Mouse (Mus musculus) 416B (cell line): ENCODE data around the gene Dennd5a.
A peak's percentile ranks its signal among the peaks of the same experiment; 100 is the strongest.
"Not testable (repeated sequence)": the region's sequence is repeated elsewhere in the genome, so short reads cannot be mapped to it uniquely, and the experiment has no call there.

Experiments
- DNase-seq: peaks from one replicate; pipeline ENCODE4 v3.0.0; 2011; ENCODE audit warnings: low read depth

The Dennd5a gene

GRCm38 (mm10) chr7:109959716-109960612 lies at the start of gene Dennd5a:
TSS of gene Dennd5a (minus strand) at chr7:109960470.
- peak; percentile 79 for DNase-seq

- no peak for DNase-seq
Observed at GRCm38 (mm10) chr7:110009084-110009483, 48.8 kb upstream of the Dennd5a start.

- DNase-seq, result no peak
Observed at GRCm38 (mm10) chr7:110008513-110008912, 48.2 kb upstream of the Dennd5a start.

GRCm38 (mm10) chr7:110006471-110007195 lies 46.4 kb upstream of the Dennd5a start:
- no peak for DNase-seq

GRCm38 (mm10) chr7:110005976-110006375 lies 45.7 kb upstream of the Dennd5a start:
- no peak for DNase-seq

GRCm38 (mm10) chr7:110002968-110003367 lies 42.7 kb upstream of the Dennd5a start:
- DNase-seq, result peak; percentile 35

GRCm38 (mm10) chr7:110002092-110002491 lies 41.8 kb upstream of the Dennd5a start:
- peak; percentile 24 for DNase-seq

- no peak for DNase-seq
Observed at GRCm38 (mm10) chr7:109998388-109998787, 38.1 kb upstream of the Dennd5a start.

GRCm38 (mm10) chr7:109993157-109993959 lies 33.1 kb upstream of the Dennd5a start:
- DNase-seq, result peak; percentile 75

GRCm38 (mm10) chr7:109991286-109991685 lies 31.0 kb upstream of the Dennd5a start:
- no peak for DNase-seq

GRCm38 (mm10) chr7:109986775-109987174 lies 26.5 kb upstream of the Dennd5a start, which contains the start of gene Tmem41b:
TSS of gene Tmem41b (minus strand) at chr7:109986929.
- DNase-seq, result not testable (repeated sequence)

- peak; percentile 100 for DNase-seq
Observed at GRCm38 (mm10) chr7:109986133-109986669, 25.9 kb upstream of the Dennd5a start.

GRCm38 (mm10) chr7:109985661-109986132 lies 25.4 kb upstream of the Dennd5a start:
- DNase-seq, result peak; percentile 50

- not testable (repeated sequence) for DNase-seq
Observed at GRCm38 (mm10) chr7:109984608-109985007, 24.3 kb upstream of the Dennd5a start.

GRCm38 (mm10) chr7:109977131-109977530 lies 16.9 kb upstream of the Dennd5a start:
- peak; percentile 53 for DNase-seq

GRCm38 (mm10) chr7:109975966-109976715 lies 15.9 kb upstream of the Dennd5a start:
- no peak for DNase-seq

GRCm38 (mm10) chr7:109969542-109969941 lies 9.3 kb upstream of the Dennd5a start:
- DNase-seq, result no peak

- DNase-seq, result peak; percentile 35
Observed at GRCm38 (mm10) chr7:109968924-109969450, 8.7 kb upstream of the Dennd5a start.

GRCm38 (mm10) chr7:109967805-109968579 lies 7.7 kb upstream of the Dennd5a start:
- DNase-seq, result peak; percentile 87

- DNase-seq, result no peak
Observed at GRCm38 (mm10) chr7:109965658-109966057, 5.4 kb upstream of the Dennd5a start.
